Mouse (Mus musculus) embryonic fibroblast, embryonic 13.5 days (primary cell): ENCODE results near the gene Enoph1. TPM values are rescaled to one million over a fixed set of nuclear protein-coding genes. Genes with fewer than 3 reads are reported as not detected.

Experiments used
- H3K27ac ChIP-seq: 2 replicates; pipeline ENCODE4 v1.5.1; 2012; ENCODE audit warnings: low read length, control low read depth, inconsistent platforms; ENCODE audit not compliant: insufficient read depth
- H3K4me1 ChIP-seq: 2 replicates; pipeline ENCODE4 v1.6.1; 2011; ENCODE audit warnings: low read length; ENCODE audit not compliant: control insufficient read depth, insufficient read depth
- H3K4me3 ChIP-seq: 2 replicates; pipeline ENCODE4 v1.5.1; 2011; ENCODE audit warnings: mild to moderate bottlenecking, control low read depth, low read length; ENCODE audit not compliant: insufficient read depth
- CTCF ChIP-seq: IDR thresholded peaks from 2 replicates; pipeline ENCODE4 v1.5.1; 2011; ENCODE audit warnings: mild to moderate bottlenecking, control low read depth, low read length, moderate library complexity, borderline replicate concordance; ENCODE audit not compliant: insufficient read depth
- POLR2A ChIP-seq: IDR thresholded peaks from 2 replicates; pipeline ENCODE4 v1.6.1; 2011; ENCODE audit warnings: low read depth, mild to moderate bottlenecking, control low read depth, low read length, moderate library complexity
- polyA plus RNA-seq: library from polyadenylated mRNA; stranded (reverse); fragments of >200 nt; gene quantifications from 2 replicates; pipeline ENCODE4 v1.2.4, GENCODE M21; 2011; ENCODE audit warnings: low read depth; ENCODE audit not compliant: missing spikeins, insufficient read length

Enoph1 gene
- polyA plus RNA-seq, 1 experiment = 20.1 TPM

DNA sequence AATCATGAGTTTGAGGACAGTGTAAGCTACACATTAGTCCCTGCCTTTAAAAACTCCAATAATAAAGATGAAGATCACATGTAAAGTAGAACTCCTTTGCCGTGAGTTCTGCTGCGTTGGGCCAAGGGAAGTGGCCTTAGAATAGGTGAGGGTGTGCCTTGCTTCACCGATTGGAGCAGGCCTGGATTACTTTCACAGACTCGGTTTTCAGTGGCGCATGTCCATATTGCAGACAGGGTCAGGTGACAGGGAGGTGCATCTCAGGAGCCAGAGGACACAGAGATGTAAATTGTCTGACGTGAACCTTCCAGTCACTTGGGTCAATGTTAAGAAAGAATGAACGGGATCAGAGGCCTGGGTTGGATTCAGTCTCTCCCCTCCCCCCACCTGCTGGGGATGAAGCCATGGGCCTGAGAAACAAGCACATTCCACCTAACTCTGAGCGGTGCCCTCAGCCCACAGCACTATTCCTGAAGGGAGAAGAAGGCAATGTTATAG, 7.4 kb downstream of the Enoph1 start:
- TF ChIP-seq POLR2A (no peak), CTCF (no peak)

GRCm38 (mm10) chr5:100047871-100048270, 8.1 kb downstream of the Enoph1 start:
- no peak overlapping the region for H3K4me3 ChIP-seq
- H3K4me1 ChIP-seq = no peaks in the 10 kb centered on the region
- TF ChIP-seq POLR2A (no peak), CTCF (no peak)
- no peak overlapping the region for H3K27ac ChIP-seq

More for the DNA sequence above, 7.4 kb downstream of the Enoph1 start:
- H3K27ac ChIP-seq = no peak overlapping the region
- H3K4me1 ChIP-seq = no peaks in the 10 kb centered on the region
- no peak overlapping the region for H3K4me3 ChIP-seq

- no peak overlapping the region for H3K4me3 ChIP-seq
- H3K27ac ChIP-seq = no peak overlapping the region
- TF ChIP-seq CTCF = no peak
- TF ChIP-seq POLR2A = no peak
- no peaks in the 10 kb centered on the region for H3K4me1 ChIP-seq
These were observed 10.1 kb downstream of the Enoph1 start for GRCm38 (mm10) chr5:100049904-100050303.

GRCm38 (mm10) chr5:100052728-100053127, 12.9 kb downstream of the Enoph1 start:
- no peak for TF ChIP-seq CTCF
- no peak for TF ChIP-seq POLR2A
- no peaks in the 10 kb centered on the region for H3K4me1 ChIP-seq
- no peak overlapping the region for H3K4me3 ChIP-seq
- no peak overlapping the region for H3K27ac ChIP-seq

DNA sequence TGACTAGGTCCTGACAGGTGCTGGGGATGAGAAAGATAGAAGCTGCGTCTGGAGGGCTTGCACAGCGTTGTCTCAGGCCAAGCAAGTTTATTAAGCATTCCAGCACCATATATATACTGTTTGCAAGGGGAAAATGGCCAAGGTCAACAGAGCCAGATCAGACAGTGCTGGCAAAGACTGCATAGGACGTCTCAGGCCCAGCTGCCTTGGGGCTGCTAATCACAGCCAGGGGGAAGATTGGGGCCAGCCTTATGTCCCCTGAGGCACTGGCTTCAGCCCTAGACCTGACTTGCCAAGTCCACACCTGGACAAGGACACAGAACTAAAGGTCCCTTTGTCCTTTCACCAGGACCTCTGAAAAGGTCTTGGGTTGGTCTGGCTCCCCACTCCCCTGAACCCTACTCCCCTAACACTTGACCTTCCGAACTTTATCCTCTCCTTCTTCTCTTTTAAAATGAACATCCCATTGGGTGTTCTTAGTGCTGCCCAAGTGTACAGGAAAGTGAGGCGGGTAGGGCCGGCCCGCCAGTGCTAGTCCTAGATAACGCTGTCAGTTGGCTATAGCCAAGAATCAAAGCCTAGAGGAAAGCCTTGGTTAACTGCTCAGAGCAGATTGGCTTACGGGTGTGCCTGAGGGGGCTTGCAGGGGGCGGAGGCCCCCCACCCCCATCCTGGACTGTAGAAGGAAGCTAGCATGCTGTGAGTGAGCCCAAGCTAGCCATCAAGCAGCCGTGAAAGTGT, 15.2 kb downstream of the Enoph1 start:
- H3K4me1 ChIP-seq = no peaks in the 10 kb centered on the region
- TF ChIP-seq CTCF = no peak
- no peak overlapping the region for H3K27ac ChIP-seq
- H3K4me3 ChIP-seq = no peak overlapping the region

DNA sequence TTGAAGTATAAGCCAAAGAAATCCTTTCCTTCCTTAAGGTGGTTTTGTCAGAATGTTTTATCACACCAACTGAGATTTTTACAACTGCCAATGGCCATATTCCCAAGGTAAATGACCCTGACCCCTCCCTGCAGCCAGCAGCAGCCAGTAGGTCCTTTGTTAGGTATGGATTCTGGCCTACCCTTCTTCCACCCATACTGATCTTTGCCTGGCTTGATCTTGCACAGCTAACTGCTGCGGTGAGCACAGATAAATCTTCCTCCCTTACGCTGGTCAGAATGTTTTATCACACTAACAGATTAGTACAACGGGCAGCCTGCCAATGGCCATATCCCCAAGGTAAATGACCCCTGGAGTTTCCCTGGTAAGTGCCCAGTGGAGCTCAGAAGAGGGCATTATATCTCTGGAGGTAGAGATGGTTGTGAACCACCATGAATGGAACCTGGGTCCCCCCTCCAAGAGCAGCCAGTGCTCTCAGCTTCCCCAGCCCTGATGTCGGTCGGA, 16.1 kb downstream of the Enoph1 start:
- no peak overlapping the region for H3K27ac ChIP-seq
- H3K4me3 ChIP-seq = no peak overlapping the region
- TF ChIP-seq CTCF (no peak), POLR2A (no peak)
- no peaks in the 10 kb centered on the region for H3K4me1 ChIP-seq

- TF ChIP-seq POLR2A = no peak
- TF ChIP-seq CTCF = no peak
- H3K27ac ChIP-seq = no peak overlapping the region
- no peaks in the 10 kb centered on the region for H3K4me1 ChIP-seq
- no peak overlapping the region for H3K4me3 ChIP-seq
These were observed 17.9 kb downstream of the Enoph1 start for GRCm38 (mm10) chr5:100057461-100058209.

- TF ChIP-seq CTCF (no peak), POLR2A (no peak)
- Histone ChIP-seq H3K4me1 (no peaks in the 10 kb centered on the region), H3K4me3 (no peak overlapping the region), H3K27ac (no peak overlapping the region)
These were observed 18.9 kb downstream of the Enoph1 start for GRCm38 (mm10) chr5:100058729-100059128.

DNA sequence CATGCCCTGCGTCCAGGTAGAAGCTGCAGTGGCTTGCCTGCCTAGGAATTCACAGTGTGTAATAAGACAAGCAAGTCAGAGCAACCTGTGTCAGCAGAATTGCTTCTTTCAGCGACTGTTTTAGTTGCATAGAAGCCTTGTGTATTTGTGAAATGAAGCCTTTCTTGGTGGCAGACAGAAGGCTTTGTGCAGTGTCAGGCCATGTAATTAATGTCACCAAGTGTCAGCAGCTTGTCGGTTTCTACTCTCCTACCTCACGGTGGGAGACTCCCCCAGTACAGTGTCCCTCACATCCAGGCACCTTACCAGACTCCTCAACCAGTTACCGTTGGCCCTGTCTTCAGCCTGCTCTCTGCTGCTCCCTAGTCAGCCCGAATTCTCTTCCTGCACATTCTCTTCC, 19.5 kb downstream of the Enoph1 start:
- TF ChIP-seq CTCF = no peak
- TF ChIP-seq POLR2A = no peak
- Histone ChIP-seq H3K4me3 (no peak overlapping the region), H3K27ac (no peak overlapping the region), H3K4me1 (no peaks in the 10 kb centered on the region)

GRCm38 (mm10) chr5:100060876-100061275, 21.1 kb downstream of the Enoph1 start:
- Histone ChIP-seq H3K4me1 (no peaks in the 10 kb centered on the region), H3K27ac (no peak overlapping the region), H3K4me3 (no peak overlapping the region)
- TF ChIP-seq POLR2A (no peak), CTCF (no peak)
